Mouse (Mus musculus): ENCODE results near the gene 4921524J17Rik. TPM values are rescaled to one million over a fixed set of nuclear protein-coding genes. Genes with fewer than 3 reads are reported as not detected.
A peak's percentile ranks its signal among the peaks of the same experiment; 100 is the strongest.

4921524J17Rik gene
- polyA plus RNA-seq, 1 experiment from 2014 or later: 29.0 TPM

DNA sequence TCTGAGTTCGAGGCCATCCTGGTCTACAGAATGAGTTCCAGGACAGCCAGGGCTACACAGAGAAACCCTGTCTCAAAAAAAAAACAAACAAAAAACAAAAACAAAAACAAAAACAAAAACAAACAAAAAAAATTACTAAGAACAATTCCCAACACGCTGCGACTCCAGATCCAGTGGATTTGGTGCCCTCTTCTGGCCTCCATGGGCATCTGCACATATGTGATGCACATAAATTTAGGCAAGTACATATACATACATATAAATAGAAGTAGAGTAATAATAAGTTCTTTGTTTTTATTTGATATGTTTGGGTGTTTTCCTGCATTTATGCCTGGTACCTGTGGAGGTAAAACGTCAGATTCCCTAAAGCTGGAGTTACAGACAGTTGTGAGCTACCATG lies 34.1 kb downstream of the 4921524J17Rik start:
- no peak overlapping the region for H3K4me2 ChIP-seq (replicated peaks; ENCODE audit: low read depth)
- TF ChIP-seq CTCF (IDR thresholded peaks at IDR 0.05; ENCODE audit: low read depth) (peak; percentile 47), EP300 (optimal IDR thresholded peaks at IDR 0.05) (no peak)
- H3K4me3 ChIP-seq (ENCODE audit: low read depth, low read length): no peak overlapping the region
- no peak for ATAC-seq (ENCODE audit: low FRiP score, low TSS enrichment)
- H3K27ac ChIP-seq (replicated peaks): no peak overlapping the region
- H3K27me3 ChIP-seq (ENCODE audit: control insufficient read depth, insufficient read depth, low read length): no peaks in the 10 kb centered on the region
- DNase-seq (ENCODE audit: low spot score): no peak
- no peaks in the 10 kb centered on the region for H3K36me3 ChIP-seq (ENCODE audit: control insufficient read depth, insufficient read depth, low read length)
- H3K9me3 ChIP-seq (ENCODE audit: control insufficient read depth, low read length): no peaks in the 10 kb centered on the region
- 92% methylated on average over 4 of the region's 4 CpGs for WGBS
- H3K4me1 ChIP-seq (replicated peaks; ENCODE audit: control insufficient read depth, insufficient read depth): no peaks in the 10 kb centered on the region
- no peak overlapping the region for H3K9ac ChIP-seq (ENCODE audit: low read length)

GRCm38 (mm10) chr8:85397508-85397907 lies 35.1 kb downstream of the 4921524J17Rik start:
- ATAC-seq (ENCODE audit: low FRiP score, low TSS enrichment): 0 out of 2 replicates have a peak, but pooled peaks have one; percentile 71

GRCm38 (mm10) chr8:85396432-85397079 lies 36.1 kb downstream of the 4921524J17Rik start:
- 74% methylated on average over 5 of the region's 5 CpGs for WGBS
- Histone ChIP-seq H3K9ac (ENCODE audit: low read length) (no peak overlapping the region), H3K27me3 (ENCODE audit: control insufficient read depth, insufficient read depth, low read length) (no peaks in the 10 kb centered on the region), H3K4me1 (replicated peaks; ENCODE audit: control insufficient read depth, insufficient read depth) (no peaks in the 10 kb centered on the region), H3K36me3 (ENCODE audit: control insufficient read depth, insufficient read depth, low read length) (no peaks in the 10 kb centered on the region), H3K9me3 (ENCODE audit: control insufficient read depth, low read length) (no peaks in the 10 kb centered on the region), H3K27ac (replicated peaks) (no peak overlapping the region), H3K4me2 (replicated peaks; ENCODE audit: low read depth) (no peak overlapping the region), H3K4me3 (ENCODE audit: low read depth, low read length) (no peak overlapping the region)
- DNase-seq (ENCODE audit: low spot score) (no peak), ATAC-seq (ENCODE audit: low FRiP score, low TSS enrichment) (no peak)
- TF ChIP-seq EP300 (optimal IDR thresholded peaks at IDR 0.05) (no peak), CTCF (IDR thresholded peaks at IDR 0.05; ENCODE audit: low read depth) (no peak)

More at GRCm38 (mm10) chr8:85397508-85397907, 35.1 kb downstream of the 4921524J17Rik start:
- Histone ChIP-seq H3K36me3 (ENCODE audit: control insufficient read depth, insufficient read depth, low read length) (no peaks in the 10 kb centered on the region), H3K9me3 (ENCODE audit: control insufficient read depth, low read length) (no peaks in the 10 kb centered on the region), H3K4me1 (replicated peaks; ENCODE audit: control insufficient read depth, insufficient read depth) (no peaks in the 10 kb centered on the region), H3K9ac (ENCODE audit: low read length) (no peak overlapping the region), H3K4me3 (ENCODE audit: low read depth, low read length) (no peak overlapping the region), H3K4me2 (replicated peaks; ENCODE audit: low read depth) (no peak overlapping the region), H3K27me3 (ENCODE audit: control insufficient read depth, insufficient read depth, low read length) (no peaks in the 10 kb centered on the region), H3K27ac (replicated peaks) (no peak overlapping the region)
- TF ChIP-seq EP300 (optimal IDR thresholded peaks at IDR 0.05): no peak
- TF ChIP-seq CTCF (IDR thresholded peaks at IDR 0.05; ENCODE audit: low read depth): peak; percentile 79
- WGBS: 53% methylated on average over 5 of the region's 5 CpGs
- DNase-seq (ENCODE audit: low spot score): peak; percentile 58

DNA sequence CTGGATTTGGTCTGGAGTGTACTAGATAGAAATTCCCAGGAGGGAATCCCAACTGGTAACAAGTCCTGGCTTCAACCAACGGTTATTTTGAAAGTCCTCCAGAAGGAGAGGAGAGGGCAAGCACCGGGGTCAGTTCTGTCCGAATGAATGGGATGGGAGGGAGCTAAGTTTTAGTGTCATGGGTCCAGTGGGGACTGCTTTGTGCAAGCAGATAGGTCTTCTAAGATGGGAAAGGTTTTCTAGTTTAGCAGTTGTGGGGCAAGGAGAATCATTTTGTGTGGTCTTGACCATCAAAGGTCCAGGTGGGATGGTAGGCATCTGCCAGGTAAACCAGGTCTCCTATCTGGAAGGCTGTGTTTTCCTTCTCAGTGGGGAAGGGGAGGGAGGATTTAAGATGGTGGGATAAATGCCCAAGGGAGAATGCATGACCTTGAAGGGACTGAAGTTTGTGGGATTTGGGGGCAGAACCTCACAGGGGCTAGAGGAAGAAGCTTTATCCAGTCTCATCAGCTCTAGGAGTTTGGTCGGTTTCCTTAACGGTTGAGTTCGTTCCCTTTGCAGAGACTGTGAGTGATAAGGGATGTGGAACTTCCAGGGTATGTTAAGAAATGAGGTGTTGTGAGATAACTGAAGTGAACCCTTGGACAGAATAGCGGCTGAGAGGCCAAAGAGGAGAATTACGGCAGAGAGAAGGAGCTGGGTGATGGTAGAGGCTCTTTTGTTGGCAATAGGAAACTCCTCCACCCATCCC lies 36.8 kb downstream of the 4921524J17Rik start:
- H3K36me3 ChIP-seq (ENCODE audit: control insufficient read depth, insufficient read depth, low read length): no peaks in the 10 kb centered on the region
- H3K9me3 ChIP-seq (ENCODE audit: control insufficient read depth, low read length): no peaks in the 10 kb centered on the region
- 77% methylated on average over 8 of the region's 8 CpGs for WGBS
- no peak overlapping the region for H3K9ac ChIP-seq (ENCODE audit: low read length)
- ATAC-seq (ENCODE audit: low FRiP score, low TSS enrichment): no peak
- no peaks in the 10 kb centered on the region for H3K4me1 ChIP-seq (replicated peaks; ENCODE audit: control insufficient read depth, insufficient read depth)
- no peak overlapping the region for H3K4me3 ChIP-seq (ENCODE audit: low read depth, low read length)
- H3K27ac ChIP-seq (replicated peaks): no peak overlapping the region
- no peak for DNase-seq (ENCODE audit: low spot score)
- no peak for TF ChIP-seq CTCF (IDR thresholded peaks at IDR 0.05; ENCODE audit: low read depth)
- no peak for TF ChIP-seq EP300 (optimal IDR thresholded peaks at IDR 0.05)
- H3K4me2 ChIP-seq (replicated peaks; ENCODE audit: low read depth): no peak overlapping the region
- H3K27me3 ChIP-seq (ENCODE audit: control insufficient read depth, insufficient read depth, low read length): no peaks in the 10 kb centered on the region

GRCm38 (mm10) chr8:85395017-85395416 lies 37.6 kb downstream of the 4921524J17Rik start:
- ATAC-seq (ENCODE audit: low FRiP score, low TSS enrichment): no peak
- Histone ChIP-seq H3K36me3 (ENCODE audit: control insufficient read depth, insufficient read depth, low read length) (no peaks in the 10 kb centered on the region), H3K9ac (ENCODE audit: low read length) (no peak overlapping the region), H3K4me2 (replicated peaks; ENCODE audit: low read depth) (no peak overlapping the region), H3K27ac (replicated peaks) (no peak overlapping the region), H3K27me3 (ENCODE audit: control insufficient read depth, insufficient read depth, low read length) (no peaks in the 10 kb centered on the region), H3K4me1 (replicated peaks; ENCODE audit: control insufficient read depth, insufficient read depth) (no peaks in the 10 kb centered on the region), H3K9me3 (ENCODE audit: control insufficient read depth, low read length) (no peaks in the 10 kb centered on the region), H3K4me3 (ENCODE audit: low read depth, low read length) (no peak overlapping the region)
- WGBS: 77% methylated on average over 3 of the region's 3 CpGs
- DNase-seq (ENCODE audit: low spot score): no peak
- TF ChIP-seq EP300 (optimal IDR thresholded peaks at IDR 0.05) (no peak), CTCF (IDR thresholded peaks at IDR 0.05; ENCODE audit: low read depth) (no peak)

DNA sequence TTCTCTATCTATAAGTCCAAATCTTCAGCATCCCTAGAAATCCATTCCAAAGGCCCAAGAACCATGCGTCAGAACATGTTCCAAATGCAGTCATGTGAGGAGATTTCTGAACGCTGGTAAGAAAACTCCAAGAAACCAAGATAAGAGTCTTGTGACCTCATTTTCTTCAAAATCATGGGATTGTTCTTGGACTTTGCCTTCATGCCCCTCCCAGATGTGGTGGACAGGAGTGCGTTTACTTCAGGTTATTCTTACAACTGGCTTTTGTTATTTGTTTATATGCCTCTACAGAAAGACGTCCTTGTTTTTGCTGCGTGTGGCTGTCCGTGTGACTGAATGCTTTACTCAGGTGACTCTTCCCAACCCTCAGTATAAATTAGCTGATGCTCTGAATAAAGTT lies 39.4 kb downstream of the 4921524J17Rik start:
- H3K27ac ChIP-seq (replicated peaks): no peak overlapping the region

More for the DNA sequence above, 39.4 kb downstream of the 4921524J17Rik start:
- Histone ChIP-seq H3K36me3 (ENCODE audit: control insufficient read depth, insufficient read depth, low read length) (no peaks in the 10 kb centered on the region), H3K4me2 (replicated peaks; ENCODE audit: low read depth) (no peak overlapping the region), H3K4me1 (replicated peaks; ENCODE audit: control insufficient read depth, insufficient read depth) (no peaks in the 10 kb centered on the region), H3K4me3 (ENCODE audit: low read depth, low read length) (no peak overlapping the region), H3K9me3 (ENCODE audit: control insufficient read depth, low read length) (no peaks in the 10 kb centered on the region), H3K27me3 (ENCODE audit: control insufficient read depth, insufficient read depth, low read length) (no peaks in the 10 kb centered on the region), H3K9ac (ENCODE audit: low read length) (no peak overlapping the region)
- no peak for TF ChIP-seq EP300 (optimal IDR thresholded peaks at IDR 0.05)
- WGBS: 80% methylated on average over 6 of the region's 6 CpGs
- ATAC-seq (ENCODE audit: low FRiP score, low TSS enrichment) (no peak), DNase-seq (ENCODE audit: low spot score) (no peak)
